Mouse (Mus musculus) MEL (cell line): ENCODE data around the gene Fgf3.

Source experiments
- CTCF ChIP-seq, 3 experiments: IDR thresholded peaks in 2 of 3; conservative IDR thresholded peaks in 1 of 3; 2 replicates each; pipeline ENCODE4 v1.5.1; 2011 to 2012; ENCODE audit warnings: low read length in 3 of 3, low read depth in 2 of 3, mild to moderate bottlenecking in 2 of 3, improper control_type of control experiment in 1 of 3, inconsistent platforms in 1 of 3, mixed read lengths in 1 of 3, moderate library complexity in 1 of 3; ENCODE audit not compliant: control insufficient read depth in 1 of 3, insufficient read depth in 1 of 3, poor library complexity in 1 of 3, severe bottlenecking in 1 of 3
- EP300 ChIP-seq, 2 experiments: IDR thresholded peaks; 2 replicates each; pipeline ENCODE4 v1.6.1; 2011; ENCODE audit warnings: improper control_type of control experiment in 2 of 2, low read length in 2 of 2, low read depth in 1 of 2, mild to moderate bottlenecking in 1 of 2
- HCFC1 ChIP-seq: IDR thresholded peaks from 2 replicates; pipeline ENCODE4 v1.6.1; 2012; ENCODE audit warnings: low read depth, mild to moderate bottlenecking, inconsistent platforms, low read length, improper control_type of control experiment, moderate library complexity
- MYC ChIP-seq: IDR thresholded peaks from 2 replicates; pipeline ENCODE4 v1.6.1; 2011; ENCODE audit warnings: low read depth, mild to moderate bottlenecking, low read length, improper control_type of control experiment, moderate library complexity
- POLR2AphosphoS5 ChIP-seq: IDR thresholded peaks from 2 replicates; pipeline ENCODE4 v1.6.1; 2012; ENCODE audit warnings: low read depth, borderline replicate concordance, mild to moderate bottlenecking, inconsistent platforms, low read length, moderate library complexity, mixed read lengths

- TF ChIP-seq MYC, result no peak
- no peak for TF ChIP-seq POLR2AphosphoS5
- no peak for TF ChIP-seq CTCF (IDR thresholded peaks at IDR 0.05 in 2 of 3, conservative IDR thresholded peaks at IDR 0.05 in 1 of 3; ENCODE audit: control insufficient read depth in 1 of 3, insufficient read depth in 1 of 3, low read depth in 2 of 3, low read length in 3 of 3, poor library complexity in 1 of 3, severe bottlenecking in 1 of 3)
- no peak for TF ChIP-seq EP300 (IDR thresholded peaks at IDR 0.05; ENCODE audit: low read depth in 1 of 2, low read length in 2 of 2)
- no peak for TF ChIP-seq HCFC1
Measured at GRCm38 (mm10) chr7:144874226-144874625, 36.3 kb downstream of the Fgf3 start.
